Mouse (Mus musculus): ENCODE data around the gene Grm4.

DNA sequence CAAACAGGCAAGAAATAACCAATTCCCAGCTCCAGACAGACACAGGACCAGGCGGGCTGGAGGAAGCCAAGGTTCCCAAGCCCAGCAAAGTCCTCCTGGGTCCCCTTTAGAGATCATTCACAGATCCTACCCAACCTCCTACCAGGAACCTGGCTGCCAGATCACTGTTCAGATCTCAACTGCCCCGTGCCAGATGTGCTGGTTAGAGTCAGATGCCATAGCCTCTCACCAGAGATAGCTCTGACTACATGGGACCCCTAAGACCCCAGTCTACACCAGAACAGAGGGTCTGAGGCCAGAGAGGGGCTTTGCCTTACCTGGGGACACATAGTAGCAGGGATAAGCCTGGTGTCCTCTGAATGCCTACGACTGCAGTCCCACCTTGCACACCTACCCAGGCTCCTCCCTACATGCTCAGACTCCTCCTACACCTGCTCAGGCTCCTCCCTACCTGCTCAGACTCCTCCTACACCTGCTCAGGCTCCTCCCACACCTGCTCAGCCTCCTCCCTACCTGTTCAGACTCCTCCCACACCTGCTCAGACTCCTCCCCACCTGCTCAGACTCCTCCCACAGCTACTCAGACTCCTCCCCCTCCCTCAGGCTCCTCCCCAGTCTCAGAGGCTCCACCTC, 63.2 kb downstream of the Grm4 start:
- no peak for TF ChIP-seq CTCF (IDR thresholded peaks at IDR 0.05; ENCODE audit: low read depth, low read length)
- no peak for TF ChIP-seq POLR2A (IDR thresholded peaks at IDR 0.05; ENCODE audit: extremely low read depth, insufficient read depth, low read length)

Measured in liver, adult 2 months (tissue).